Comparison of ENCODE assay signal across 8 mouse cellular contexts in the genomic region with DNA sequence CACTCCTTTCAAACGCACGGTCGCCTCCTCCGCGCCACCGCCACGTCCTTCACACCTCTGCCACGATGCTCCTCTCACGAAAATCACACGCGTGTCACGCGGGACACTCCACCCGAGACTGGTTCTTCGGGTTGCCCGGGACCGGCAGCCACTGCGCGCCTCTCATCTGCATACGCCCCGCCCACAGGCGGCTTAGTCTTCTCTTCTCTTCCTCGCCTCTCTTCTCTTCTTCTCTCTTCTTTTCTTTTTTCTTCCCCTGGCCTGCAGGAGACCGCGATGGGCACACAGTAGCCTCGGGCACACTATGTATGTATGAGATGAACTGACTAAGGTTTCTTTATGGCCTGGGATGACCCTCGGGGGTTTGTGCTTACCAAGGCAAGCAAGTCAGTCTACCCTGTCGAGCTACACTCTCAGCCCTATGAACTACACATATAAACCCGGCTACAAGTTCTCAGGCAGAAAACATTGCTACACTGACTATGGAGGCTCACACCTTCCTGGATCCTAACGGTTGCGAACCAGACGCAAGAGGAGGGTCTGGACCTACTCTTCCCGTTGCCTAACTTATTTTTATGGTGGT. TPM values are rescaled to one million over a fixed set of nuclear protein-coding genes. Genes with fewer than 3 reads are reported as not detected.
A peak's percentile ranks its signal among the peaks of the same experiment; 100 is the strongest.
DNase-seq lines count a peak whose midpoint lies in the region; ATAC-seq and TF ChIP-seq lines count a peak whose summit lies in the region.
"Not testable (repeated sequence)": the region's sequence is repeated elsewhere in the genome, so short reads cannot be mapped to it uniquely, and the experiment has no call there.

No protein-coding gene starts in this region.

- not testable (repeated sequence) for H3K27ac ChIP-seq in forebrain, embryonic 12.5 days; heart, embryonic 14.5 days (replicated peaks in 1 of 2; ENCODE audit: control insufficient read depth in 1 of 2, insufficient read depth in 1 of 2, low read depth in 2 of 2, low read length in 2 of 2); intestine, postnatal 0 days (ENCODE audit: low read depth, low read length); limb, embryonic 11.5 days (replicated peaks; ENCODE audit: low read depth, low read length); neural tube, embryonic 13.5 days (replicated peaks)

- peak; percentile 38 for DNase-seq in cerebellum, adult 8-10 months
- DNase-seq in limb, embryonic 11.5 days (ENCODE audit: low spot score), result not testable (repeated sequence)
- peak; percentile 21 for DNase-seq in lung, postnatal 10 days
- peak; percentile 30 for DNase-seq in thymus, postnatal 4 days

- not testable (repeated sequence) for H3K36me3 ChIP-seq in forebrain, embryonic 12.5 days (replicated peaks); heart, embryonic 14.5 days (ENCODE audit: control insufficient read depth, insufficient read depth, low read length); intestine, postnatal 0 days (ENCODE audit: control insufficient read depth, insufficient read depth); limb, embryonic 11.5 days (ENCODE audit: control insufficient read depth, insufficient read depth, low read length); neural tube, embryonic 13.5 days

- not testable (repeated sequence) for H3K27me3 ChIP-seq in forebrain, embryonic 12.5 days; heart, embryonic 14.5 days (ENCODE audit: control insufficient read depth, insufficient read depth, low read length); intestine, postnatal 0 days (replicated peaks; ENCODE audit: control insufficient read depth, insufficient read depth, low read length); limb, embryonic 11.5 days (ENCODE audit: control insufficient read depth, insufficient read depth, low read length); neural tube, embryonic 13.5 days

- H3K4me3 ChIP-seq in forebrain, embryonic 12.5 days (replicated peaks); intestine, postnatal 0 days (ENCODE audit: low read depth, low read length); limb, embryonic 11.5 days (ENCODE audit: low read depth, low read length): not testable (repeated sequence)
- peak overlapping the region in 1 of 2 experiments; percentile 37; a peak in 2 of 4 replicates for H3K4me3 ChIP-seq in heart, embryonic 14.5 days (ENCODE audit: control insufficient read depth in 1 of 2, insufficient read depth in 1 of 2, low read depth in 1 of 2, low read length in 2 of 2)
- H3K4me3 ChIP-seq in neural tube, embryonic 13.5 days, result peak overlapping the region; percentile 20; the same call in 1 of the 2 replicates

- H3K4me1 ChIP-seq in forebrain, embryonic 12.5 days; heart, embryonic 14.5 days (ENCODE audit: control insufficient read depth in 2 of 2, insufficient read depth in 2 of 2, low read length in 2 of 2); intestine, postnatal 0 days (replicated peaks; ENCODE audit: control insufficient read depth, insufficient read depth, low read length); limb, embryonic 11.5 days (ENCODE audit: control insufficient read depth, insufficient read depth, low read length); neural tube, embryonic 13.5 days (replicated peaks): not testable (repeated sequence)

- ATAC-seq in forebrain, embryonic 12.5 days (ENCODE audit: low FRiP score), result peak; percentile 70
- peak; percentile 40 for ATAC-seq in heart, embryonic 14.5 days (ENCODE audit: insufficient number of reproducible peaks, insufficient read depth, low FRiP score, low read depth)
- peak; percentile 47 for ATAC-seq in intestine, postnatal 0 days
- ATAC-seq in limb, embryonic 11.5 days (ENCODE audit: insufficient number of reproducible peaks, low FRiP score, low TSS enrichment, low read depth), result peak; percentile 53
- peak; percentile 59 for ATAC-seq in neural tube, embryonic 13.5 days (ENCODE audit: low read depth)

- H3K9me3 ChIP-seq in forebrain, embryonic 12.5 days; heart, embryonic 14.5 days (ENCODE audit: control insufficient read depth, low read length); intestine, postnatal 0 days (ENCODE audit: control insufficient read depth); limb, embryonic 11.5 days (ENCODE audit: control insufficient read depth, low read length); neural tube, embryonic 13.5 days: not testable (repeated sequence)

- TF ChIP-seq CTCF in intestine, postnatal 0 days (IDR thresholded peaks at IDR 0.05; ENCODE audit: low read depth), result not testable (repeated sequence)

- H3K9ac ChIP-seq in forebrain, embryonic 12.5 days; heart, embryonic 14.5 days (ENCODE audit: low read length); intestine, postnatal 0 days (ENCODE audit: low read depth, low read length); limb, embryonic 11.5 days (ENCODE audit: low read length); neural tube, embryonic 13.5 days: not testable (repeated sequence)

- H3K4me2 ChIP-seq in forebrain, embryonic 12.5 days; heart, embryonic 14.5 days (ENCODE audit: low read length); limb, embryonic 11.5 days (ENCODE audit: low read depth, severe bottlenecking): not testable (repeated sequence)
- H3K4me2 ChIP-seq in intestine, postnatal 0 days (replicated peaks; ENCODE audit: low read depth), result 0 out of 2 replicates have a peak overlapping the region, but pooled peaks have one; percentile 32
- H3K4me2 ChIP-seq in neural tube, embryonic 13.5 days, result 0 out of 2 replicates have a peak overlapping the region, but pooled peaks have one; percentile 36

- 0% methylated on average over 12 of the region's 33 CpGs for WGBS in forebrain, embryonic 12.5 days
- WGBS in heart, embryonic 14.5 days, result 0% methylated on average over 10 of the region's 33 CpGs
- 0% methylated on average over 9 of the region's 33 CpGs for WGBS in intestine, postnatal 0 days
- 1% methylated on average over 8 of the region's 33 CpGs for WGBS in limb, embryonic 11.5 days
- WGBS in neural tube, embryonic 13.5 days, result under 1% methylated on average over 12 of the region's 33 CpGs

RNA-seq across cellular contexts. Expression of a gene that starts 43.1 kb away (rescaled TPM):
- polyA plus RNA-seq in forebrain, embryonic 12.5 days (2016; fragmentation: Nextera tagmentation; extraction: Ambion mirVana), result 77.3 and 83.5 TPM in 2 replicates
- 47.5 and 49.2 TPM in 2 replicates for polyA plus RNA-seq in heart, embryonic 14.5 days (2014; fragmentation: Nextera tagmentation; extraction: Ambion mirVana)
- polyA plus RNA-seq in intestine, postnatal 0 days (2015; fragmentation: Nextera tagmentation; extraction: Ambion mirVana), result 93.6 and 94.1 TPM in 2 replicates
- 68.3 and 75.7 TPM in 2 replicates for polyA plus RNA-seq in limb, embryonic 11.5 days (2014; fragmentation: Nextera tagmentation; extraction: Ambion mirVana)
- 83.4 and 87.1 TPM in 2 replicates for polyA plus RNA-seq in neural tube, embryonic 13.5 days (2015; fragmentation: Nextera tagmentation; extraction: Ambion mirVana)

RNA-seq across cellular contexts. Expression of a gene that starts 56.8 kb away (rescaled TPM):
- polyA plus RNA-seq in forebrain, embryonic 12.5 days (2016; fragmentation: Nextera tagmentation; extraction: Ambion mirVana), result 197 and 204 TPM in 2 replicates
- 110 and 125 TPM in 2 replicates for polyA plus RNA-seq in heart, embryonic 14.5 days (2014; fragmentation: Nextera tagmentation; extraction: Ambion mirVana)
- polyA plus RNA-seq in intestine, postnatal 0 days (2015; fragmentation: Nextera tagmentation; extraction: Ambion mirVana), result 167 and 187 TPM in 2 replicates
- 209 and 231 TPM in 2 replicates for polyA plus RNA-seq in limb, embryonic 11.5 days (2014; fragmentation: Nextera tagmentation; extraction: Ambion mirVana)
- polyA plus RNA-seq in neural tube, embryonic 13.5 days (2015; fragmentation: Nextera tagmentation; extraction: Ambion mirVana), result 168 and 182 TPM in 2 replicates
